Mouse (Mus musculus) kidney, adult 2 months (tissue): Measurements from ENCODE around the gene Tnfrsf25.

Source experiments
- CTCF ChIP-seq: fragments of 200-500 bp; conservative IDR thresholded peaks from 2 replicates; pipeline ENCODE4 v1.5.1; 2011; ENCODE audit warnings: low read depth, mild to moderate bottlenecking, control low read depth, low read length, moderate library complexity, mixed read lengths; ENCODE audit not compliant: insufficient read depth, insufficient read length
- POLR2A ChIP-seq: fragments of 200-500 bp; IDR thresholded peaks from one replicate; pipeline ENCODE4 v1.6.1; 2011; ENCODE audit warnings: low read depth, low read length, control low read depth

DNA sequence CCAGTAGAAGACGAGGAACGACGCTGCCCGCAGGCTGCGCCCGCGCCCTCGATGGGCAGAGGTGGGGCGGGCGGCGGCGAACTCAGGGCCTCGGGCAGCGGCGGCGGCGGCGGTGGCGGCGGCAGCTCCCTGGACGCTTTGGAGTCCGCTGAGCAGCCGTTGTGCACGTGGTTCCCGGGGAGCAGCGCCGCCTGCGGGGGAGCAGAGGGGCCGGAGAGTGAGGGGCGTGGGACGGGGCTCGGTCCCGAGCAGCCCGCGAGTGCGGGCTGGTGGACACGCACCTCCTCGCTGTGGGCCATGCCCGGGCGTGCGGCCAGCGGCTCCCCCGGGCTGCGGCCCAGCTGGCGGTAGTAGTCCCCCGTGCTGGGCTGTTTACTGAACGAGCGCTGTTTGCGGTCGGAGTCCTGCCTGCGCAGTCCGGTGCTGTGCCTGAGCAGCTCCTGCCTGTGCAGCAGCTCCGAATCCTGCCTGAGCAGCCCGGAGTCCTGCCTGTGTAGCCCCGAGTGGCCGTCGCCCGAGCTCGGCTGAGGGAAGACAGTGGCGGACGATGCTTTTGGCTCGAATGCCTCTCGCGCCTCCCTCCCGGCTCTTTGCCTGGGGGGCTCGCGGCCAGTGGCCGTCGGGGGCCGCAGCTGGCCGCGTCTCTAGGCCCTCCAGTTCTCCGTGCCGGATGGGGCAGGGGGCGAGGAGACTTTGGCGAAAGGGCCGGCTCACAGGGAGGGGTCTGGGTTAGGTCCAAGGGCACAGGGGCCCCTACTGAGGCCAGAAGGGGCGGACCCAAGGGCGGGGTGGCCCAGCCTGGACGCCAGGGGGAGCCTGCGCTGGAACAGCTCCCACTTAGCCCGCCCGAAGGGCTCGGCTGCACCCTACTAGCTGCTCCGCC is 15.3 kb downstream of the Tnfrsf25 start:
- TF ChIP-seq POLR2A (no peak), CTCF (peak; percentile 45)
